Mouse (Mus musculus) spleen, postnatal 10 days (tissue): ENCODE results near the gene Gm1604a.
"Not testable (repeated sequence)": the region's sequence is repeated elsewhere in the genome, so short reads cannot be mapped to it uniquely, and the experiment has no call there.

Experiments used
- DNase-seq, 2 experiments: peaks; one replicate each; pipeline ENCODE4 v3.0.0; 2021 to 2022; ENCODE audit warnings: low spot score in 2 of 2

Gene Gm1604a

DNA sequence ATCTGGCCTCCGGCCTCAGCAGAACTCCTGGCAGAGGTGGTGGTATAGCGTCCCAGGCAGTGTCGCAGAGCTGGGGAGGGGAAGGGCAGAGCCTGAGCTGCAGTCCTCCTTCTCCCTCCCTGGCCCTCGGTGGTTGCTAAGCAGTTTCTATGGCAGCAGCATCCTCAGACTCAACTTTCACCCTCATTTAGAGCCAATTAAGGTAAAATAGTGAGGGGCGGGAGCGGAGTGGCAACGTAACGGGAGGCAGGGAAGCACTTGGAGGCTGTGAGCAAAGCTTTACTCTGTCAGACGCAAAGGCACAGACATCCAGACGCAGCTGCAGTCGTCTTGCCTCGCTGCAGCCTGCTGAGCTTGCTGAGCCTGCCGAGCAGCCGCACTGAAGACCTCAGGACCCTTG lies at the start of gene Gm1604a:
Gene Gm1604a (plus strand): TSS at position 312 of the 400 bp plus-strand sequence.
- DNase-seq = not testable (repeated sequence)

DNA sequence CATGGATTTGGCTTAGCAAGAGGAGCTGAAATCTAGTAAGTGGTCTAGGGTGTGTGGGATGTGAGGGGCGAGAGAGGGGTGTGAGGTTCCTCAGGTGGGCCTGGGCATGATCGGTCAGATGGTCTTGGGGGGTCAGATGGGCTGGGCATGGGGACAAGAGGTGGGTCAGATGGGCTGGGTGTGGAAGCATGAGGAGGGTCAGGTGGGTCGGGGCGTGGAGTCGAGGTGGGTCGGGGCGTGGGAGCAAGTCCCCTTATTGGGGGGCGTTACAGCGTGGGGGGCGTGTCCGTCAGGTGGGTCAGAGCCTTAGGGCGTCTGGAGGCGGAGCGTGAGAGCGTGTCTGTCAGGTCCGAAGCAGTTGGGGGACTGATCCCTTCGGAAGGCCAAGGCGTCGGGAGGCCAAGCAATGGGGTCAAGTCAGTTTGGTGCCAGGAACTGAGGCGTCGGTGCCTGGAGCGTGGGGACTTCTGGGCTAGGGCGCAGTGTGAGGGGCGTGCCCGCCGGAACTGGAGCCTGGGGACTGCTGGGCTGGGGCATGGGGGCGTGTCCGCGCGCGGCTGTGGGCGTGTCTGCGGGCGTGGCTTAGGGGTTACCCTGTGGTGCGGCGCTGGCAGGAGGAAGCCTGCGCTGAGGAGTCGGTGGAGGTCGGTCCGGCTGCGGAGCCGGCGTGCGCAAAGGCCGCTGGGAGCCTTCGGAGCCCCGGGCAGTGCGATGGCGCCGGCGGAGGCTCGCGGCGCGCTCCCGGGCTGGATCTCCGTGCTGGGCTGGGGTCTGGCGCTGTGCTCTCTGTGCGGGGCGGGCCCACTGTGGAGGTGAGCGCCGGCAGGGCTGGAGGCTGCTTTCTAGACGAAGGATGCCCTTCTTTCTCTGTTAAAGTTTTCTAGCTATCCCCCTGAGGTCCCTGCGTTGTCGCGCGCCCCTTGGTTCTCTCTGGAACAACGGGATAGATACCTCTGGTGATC lies 46.8 kb upstream of the Gm1604a start, which contains the start of gene Gm49721:
Gene Gm49721 (plus strand): TSS at position 618 of the 962 bp plus-strand sequence.
- DNase-seq = peak; percentile 60 to 74

DNA sequence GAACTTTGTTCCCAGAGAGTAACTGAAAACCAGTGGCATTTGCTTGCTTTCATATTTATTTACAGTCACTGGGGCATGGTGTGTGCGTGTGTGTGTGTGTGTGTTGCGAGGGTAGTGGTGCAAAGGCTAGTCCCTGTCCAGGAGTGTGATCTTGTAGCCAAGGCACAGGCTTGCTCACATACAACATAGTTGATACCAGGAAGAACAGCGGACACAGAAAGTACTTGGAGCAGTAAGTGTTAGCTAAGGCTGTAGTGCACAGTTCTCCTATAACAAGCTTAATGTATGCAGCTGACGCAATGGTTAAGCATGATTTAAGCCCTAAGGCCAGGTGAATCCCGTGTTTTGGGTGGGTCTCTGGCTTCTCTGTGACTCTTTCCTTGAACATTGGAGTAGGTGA lies 46.0 kb upstream of the Gm1604a start:
- not testable (repeated sequence) for DNase-seq

DNA sequence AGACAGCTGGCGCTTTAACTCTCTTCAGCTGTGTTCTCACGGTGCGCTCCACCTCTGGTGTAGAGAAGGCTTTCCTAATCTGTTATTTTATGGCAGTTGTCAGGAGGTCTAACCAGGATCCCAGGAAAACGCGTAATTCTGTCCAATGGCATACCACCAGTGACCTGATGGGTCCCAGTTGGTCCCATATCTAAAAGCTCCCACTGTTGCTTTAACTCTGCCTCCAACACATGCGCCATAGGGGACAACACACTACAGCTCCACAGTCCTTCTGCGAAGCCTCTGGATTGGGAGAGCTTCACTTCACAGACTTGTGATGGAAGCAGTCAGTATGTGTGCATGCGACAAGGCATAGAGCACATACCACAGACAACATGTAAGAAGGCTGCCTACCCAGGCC lies 45.2 kb upstream of the Gm1604a start:
- not testable (repeated sequence) for DNase-seq

DNA sequence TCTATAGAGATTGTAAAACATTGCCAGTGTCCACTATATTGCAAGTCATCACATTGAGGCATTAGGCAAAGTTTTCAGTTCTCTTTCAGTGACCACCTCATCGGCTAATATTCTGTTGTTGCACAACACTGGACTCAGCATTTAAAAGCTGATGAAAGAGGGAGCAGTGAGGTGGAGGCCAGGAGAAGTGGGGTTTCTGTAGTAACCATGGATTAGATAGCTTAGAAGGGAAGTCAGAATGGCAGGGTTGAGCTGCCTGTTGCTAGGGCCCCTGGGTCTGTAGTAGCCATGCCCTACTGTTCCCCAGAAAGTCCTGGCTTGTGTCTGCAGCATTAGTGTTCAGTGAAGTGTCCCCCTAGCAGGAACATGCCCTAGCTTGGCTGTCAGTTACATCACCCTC lies 39.2 kb upstream of the Gm1604a start:
- not testable (repeated sequence) for DNase-seq

DNA sequence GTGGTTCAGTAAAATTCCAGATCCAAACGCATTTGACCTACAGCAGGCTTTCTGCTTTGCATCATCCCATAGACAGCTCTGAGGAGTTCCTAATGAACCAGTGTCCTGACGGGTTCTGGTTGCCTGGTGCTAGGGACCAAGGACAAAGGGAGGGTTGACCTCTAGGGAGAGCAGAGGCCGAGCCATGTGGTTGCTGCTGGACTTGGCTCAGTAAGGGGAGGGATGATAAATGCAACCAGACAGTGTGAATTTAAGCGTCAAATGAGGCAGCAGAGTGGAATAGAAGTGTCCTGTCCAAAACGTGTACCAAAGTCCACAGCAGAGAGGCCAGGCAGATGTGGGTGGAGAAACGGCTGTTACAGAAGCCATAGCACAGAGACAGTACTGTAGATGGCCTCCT lies 29.9 kb upstream of the Gm1604a start:
- not testable (repeated sequence) for DNase-seq

DNA sequence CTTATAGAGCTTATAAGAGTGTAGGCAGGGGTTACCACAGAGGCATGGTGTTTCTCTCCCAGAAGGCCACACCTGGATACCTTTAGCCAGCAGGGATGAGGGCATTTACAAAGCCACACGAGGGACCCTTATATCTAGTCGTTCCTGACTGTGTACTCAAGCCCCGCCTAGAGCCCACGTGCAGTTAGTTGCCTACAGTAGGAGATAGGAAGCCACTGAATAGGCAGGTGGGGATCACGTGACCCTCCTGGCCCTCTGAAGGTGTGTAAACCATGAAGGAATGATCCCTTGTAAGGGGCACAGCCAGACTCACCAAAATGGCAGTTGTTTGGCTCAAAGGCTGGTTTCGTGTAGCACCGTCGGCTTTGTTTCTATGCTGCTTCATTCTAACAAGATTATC lies 28.5 kb upstream of the Gm1604a start:
- not testable (repeated sequence) for DNase-seq

DNA sequence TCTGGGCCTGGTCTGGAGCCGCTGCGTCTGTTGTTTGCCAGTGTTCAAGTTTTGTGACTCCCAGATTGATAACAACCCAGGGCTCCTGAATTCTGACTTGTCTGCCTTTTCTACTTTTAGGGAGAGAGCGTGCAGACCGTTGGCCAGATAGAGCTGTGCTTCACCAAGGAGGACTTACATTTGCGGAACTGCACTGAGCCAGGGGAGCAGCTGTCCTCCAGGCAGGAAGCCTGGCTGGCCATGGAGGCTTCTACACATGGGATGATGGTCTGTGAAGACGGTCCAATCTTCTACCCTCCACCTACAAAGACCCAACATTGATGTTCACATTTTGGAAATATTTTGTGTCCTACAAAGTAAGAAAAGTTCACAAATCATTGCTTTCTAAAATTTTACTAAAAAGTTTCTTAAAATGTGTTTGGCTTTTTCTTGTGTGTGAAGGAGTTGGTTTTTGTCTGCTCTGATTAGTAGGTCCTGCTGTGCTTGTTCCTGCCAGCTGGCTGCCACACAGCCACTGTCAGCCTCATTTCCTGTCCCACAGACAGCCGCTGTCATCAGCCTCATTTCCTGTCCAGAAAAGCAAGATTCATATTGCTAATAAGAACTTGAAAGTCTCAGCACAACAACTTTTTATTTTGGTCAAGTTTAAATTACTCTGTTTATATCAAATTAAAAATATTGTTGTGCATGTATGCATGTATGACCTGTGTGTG lies 27.4 kb upstream of the Gm1604a start:
- not testable (repeated sequence) for DNase-seq

DNA sequence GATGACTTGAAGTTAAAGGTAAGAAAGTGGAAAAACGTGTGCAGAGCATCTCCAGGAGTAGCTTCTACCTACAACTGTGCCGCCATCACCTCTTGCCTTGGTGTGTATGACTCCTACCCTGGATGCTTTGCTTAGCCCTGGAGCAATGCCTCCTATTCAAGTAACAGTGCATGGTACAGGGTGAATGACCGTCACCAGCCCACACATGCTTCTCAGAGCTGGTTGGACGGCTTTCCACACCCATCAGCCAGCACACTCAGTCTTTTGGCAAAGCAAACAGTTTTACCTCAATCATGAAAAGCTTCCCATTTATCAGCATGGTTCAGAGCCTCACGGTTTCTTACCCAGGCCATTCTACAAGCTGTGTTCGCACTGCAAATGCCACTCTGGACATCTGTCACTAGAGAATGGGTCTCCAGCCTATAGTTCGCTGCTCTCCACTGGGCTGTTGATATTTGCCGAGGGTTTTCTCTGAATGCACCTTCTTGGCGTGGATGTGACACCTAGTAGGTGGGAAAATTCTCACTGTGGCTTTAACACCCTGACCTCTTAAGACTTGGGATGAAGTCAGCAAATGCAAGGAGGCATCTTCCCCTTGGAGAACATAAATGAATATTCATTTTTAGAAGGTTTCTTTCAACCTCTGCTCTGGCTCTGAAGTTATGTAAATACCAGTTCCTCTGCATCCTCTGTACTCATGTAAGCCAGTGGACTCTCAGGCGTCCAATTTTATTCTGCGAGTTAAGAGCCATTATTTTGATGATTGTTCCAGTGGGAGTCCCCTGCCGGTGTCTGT lies 23.4 kb upstream of the Gm1604a start:
- DNase-seq = not testable (repeated sequence)

DNA sequence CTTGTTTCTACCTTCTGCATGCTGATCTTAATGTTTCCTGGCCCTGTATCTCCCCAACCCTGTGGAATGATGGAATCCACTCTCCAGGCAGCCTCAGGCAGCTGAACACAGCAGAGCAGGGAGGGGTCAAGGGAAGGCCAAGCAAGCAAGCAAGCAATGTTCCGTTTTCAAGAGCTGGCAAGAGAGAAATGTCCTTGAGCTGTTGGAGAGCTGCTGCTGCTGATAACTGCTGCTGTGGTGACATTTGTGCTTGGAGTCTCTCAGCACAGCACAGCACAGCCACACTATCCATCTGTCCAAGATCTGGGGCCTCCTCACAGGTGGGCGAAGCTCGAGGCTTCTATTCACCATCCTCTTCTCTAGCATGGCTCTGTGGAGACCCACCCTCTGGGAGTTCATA lies 22.0 kb upstream of the Gm1604a start:
- not testable (repeated sequence) for DNase-seq

DNA sequence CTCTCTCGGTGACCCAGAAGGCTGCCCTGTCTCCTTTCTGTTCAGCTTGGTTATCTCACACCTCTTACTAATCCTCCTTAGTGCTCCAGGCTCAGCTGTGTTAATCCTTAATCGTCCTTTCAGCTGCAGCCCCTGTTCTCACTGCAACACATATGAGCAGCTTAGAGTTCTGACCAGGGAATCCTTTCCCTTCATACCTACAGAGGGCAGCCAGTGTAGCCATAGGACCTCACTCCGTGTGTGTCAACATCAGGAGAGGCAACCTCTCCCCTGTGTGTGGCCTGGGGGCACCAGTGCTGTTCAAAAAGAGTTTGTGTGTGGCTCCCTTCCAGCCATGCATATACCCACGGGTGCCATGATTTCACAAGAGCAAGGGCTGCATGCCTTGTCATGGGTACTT lies 19.7 kb upstream of the Gm1604a start:
- DNase-seq = not testable (repeated sequence)

DNA sequence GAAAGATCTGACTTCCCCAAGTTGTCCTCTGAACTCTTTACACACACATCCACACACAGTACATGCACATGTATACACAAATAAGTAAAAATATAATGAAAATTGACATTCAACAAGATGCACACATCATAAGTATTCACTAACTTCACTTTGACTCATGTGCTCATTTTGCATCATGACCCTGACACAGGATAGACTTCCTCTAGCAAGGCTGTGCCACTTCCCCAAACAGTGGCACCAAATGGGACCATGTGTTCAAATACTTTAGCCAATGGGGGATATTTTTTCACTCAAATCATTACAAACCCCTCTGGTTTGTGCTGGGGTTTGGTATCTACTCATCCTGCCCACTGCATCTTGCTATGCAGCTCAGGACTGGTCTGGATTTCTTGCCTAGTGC lies 16.5 kb upstream of the Gm1604a start:
- DNase-seq = not testable (repeated sequence)

DNA sequence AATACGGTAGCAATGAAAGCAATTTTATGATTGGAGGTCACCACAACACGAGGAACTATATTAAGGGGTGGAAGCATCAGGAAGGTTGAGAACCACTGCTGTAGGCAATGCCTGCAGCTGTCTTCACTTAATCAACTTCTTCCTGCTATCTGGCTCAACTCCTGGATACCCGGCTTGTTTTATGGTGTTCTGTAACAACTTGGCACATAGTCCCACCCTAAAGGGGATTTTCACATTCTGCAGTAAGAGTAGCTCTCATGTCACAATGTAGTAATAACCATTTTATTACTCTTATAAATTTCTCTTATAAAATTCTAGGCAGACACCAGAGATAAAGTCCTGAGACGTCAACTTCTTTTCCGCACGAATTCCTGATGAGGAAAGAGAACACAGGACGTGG lies 15.9 kb upstream of the Gm1604a start:
- DNase-seq = not testable (repeated sequence)

DNA sequence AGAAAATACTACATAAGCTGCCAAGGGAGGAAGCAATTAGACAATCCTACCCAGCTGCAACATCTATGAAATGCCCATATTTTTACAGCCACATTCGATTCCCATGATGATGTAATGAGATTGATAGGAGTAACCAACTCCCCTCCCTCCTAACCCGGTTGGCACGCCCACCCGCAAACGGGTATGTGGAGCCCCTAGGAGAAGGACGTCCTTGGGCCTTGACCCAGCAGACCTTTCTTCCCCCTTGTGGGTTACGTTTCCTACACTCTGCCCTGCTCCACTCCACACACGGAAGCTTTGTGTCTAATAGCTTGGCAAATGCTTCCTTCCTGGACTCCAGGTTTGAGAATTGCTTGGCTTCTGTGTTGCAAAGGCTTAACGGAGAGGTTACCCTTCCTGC lies 15.5 kb upstream of the Gm1604a start:
- DNase-seq = not testable (repeated sequence)

DNA sequence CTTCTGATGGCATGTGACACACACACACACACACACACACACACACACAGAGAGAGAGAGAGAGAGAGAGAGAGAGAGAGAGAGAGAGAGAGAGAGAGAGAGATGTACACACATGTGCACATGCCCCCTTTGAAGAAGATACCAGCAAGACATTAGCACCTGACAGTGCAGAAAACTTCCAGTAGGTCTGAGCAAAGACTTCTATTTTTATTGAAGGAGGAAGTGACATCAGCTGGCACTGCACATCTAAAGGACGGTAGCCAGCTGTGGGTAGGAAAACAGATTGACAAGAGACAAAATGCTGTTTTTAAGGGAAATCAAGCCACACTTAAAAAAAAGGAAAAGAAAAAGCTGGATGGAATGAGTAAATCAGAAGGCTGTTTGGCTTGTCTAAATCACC lies 11.2 kb upstream of the Gm1604a start:
- not testable (repeated sequence) for DNase-seq

DNA sequence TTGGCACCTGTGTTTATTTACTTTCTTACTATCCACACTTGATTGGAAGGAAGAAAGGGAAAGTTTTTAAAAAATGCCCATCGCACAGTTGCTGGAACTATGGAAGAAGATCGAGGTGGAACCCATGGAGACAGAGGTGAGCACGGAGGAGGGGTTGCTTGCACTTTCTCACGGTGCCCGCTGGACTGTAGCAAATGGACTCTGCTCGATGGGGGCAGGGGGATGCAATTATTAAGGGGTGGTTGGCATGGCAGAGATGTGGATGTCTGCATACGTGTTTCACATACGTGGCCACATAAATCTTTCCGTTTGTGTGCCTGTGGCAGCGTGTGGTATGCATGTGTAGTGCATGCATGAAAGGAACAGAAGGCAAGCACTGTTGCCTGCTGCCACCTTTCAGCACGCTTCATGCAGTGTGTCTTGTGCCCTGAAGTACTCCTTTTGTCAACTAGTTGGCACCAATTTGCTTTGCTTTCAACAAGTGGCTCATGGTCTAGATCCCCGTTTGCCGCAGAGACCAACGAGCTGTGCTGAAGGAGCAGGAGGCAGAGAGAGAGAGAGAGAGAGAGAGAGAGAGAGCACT lies 487 bp downstream of the Gm1604a start:
- DNase-seq = not testable (repeated sequence)

DNA sequence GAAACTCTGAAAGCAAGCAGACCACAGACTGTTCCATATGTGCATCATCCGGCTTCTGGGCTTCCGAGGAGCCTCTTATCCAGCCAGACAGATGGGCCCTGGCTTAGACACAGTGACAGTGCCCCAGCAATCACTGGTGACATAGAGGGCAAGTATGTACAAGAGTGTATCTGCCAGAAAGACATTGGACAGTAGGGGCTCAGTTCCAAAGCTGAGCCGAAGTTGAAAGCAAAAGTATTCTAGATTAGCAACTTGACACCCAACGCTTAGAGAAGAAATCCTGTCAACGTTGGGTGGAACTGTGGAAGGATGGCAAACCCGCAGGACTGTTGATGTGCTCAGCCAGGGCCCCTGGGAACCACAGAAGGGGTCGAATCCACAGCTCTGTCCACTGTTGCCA lies 4.8 kb downstream of the Gm1604a start:
- DNase-seq = not testable (repeated sequence)

DNA sequence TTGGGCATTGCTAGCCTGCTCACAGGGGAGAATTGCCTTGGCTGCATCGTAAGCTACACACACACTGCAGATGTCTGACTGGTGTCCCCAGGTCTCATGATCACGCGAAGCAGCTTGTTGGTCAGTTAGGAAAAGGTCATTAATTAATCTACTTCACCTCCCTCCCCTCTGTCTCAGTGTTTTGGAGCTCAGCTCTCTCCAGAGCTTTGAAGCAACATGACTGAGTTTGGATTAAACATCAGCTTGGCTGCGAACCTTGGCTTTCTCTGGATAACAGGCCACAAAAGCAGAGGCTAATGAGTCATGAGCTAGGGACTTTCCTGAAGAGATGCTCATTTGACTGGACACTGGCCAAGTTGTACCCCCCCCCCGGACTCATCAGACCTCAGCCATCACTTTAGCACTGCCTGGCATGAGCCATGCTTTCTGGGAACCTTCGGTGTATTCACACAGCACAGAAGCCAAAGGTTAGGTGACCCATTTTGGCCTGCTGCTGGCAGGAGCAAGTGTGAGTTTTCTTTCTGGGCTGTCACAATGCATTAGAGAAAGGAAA lies 5.3 kb downstream of the Gm1604a start:
- DNase-seq = not testable (repeated sequence)

DNA sequence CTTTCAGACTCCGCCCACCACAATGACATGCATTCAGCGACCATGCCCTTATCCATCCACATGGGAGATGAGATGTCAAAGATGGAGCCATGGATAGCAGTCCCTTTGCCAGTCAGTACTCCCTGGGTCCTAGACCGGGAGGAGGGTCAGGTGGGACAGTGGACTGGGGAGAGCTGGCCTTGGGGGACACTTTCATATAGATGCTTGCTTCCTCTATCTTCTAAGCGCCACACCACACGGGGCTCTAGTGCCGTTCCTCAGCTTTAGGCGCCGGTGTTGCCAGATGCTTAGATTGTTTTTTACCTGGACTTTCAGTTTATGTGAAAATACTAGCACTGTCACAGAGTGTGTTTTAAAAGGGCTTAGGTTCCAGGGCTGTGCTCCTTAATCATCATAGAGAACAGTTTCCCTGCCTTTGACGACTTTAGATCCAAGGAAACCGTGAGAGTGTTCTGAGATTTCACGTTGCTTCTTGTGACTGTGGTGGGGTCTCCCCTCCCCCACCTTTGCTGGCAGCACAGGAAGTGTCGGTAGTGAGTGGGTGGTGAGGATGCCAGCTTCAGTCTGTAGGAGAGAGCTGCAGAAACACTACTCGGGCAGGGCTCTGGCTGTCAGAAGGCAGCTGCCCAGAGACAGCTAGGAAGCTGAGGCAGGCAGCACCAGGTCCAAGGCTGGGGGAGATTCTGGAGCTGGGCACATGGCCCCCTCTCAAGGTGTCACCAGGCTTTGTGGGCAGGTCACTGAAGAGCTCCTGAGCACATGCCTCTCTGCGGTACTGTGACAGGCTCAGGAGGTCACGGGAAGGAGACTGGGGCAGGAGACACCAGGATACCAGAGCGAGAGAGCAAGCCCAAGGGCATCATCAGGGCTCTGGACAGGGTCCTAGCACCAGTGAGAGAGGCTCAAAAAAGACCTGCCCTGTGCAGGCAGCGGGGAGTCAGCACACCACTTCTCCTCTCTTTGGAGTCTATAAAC lies 8.1 kb downstream of the Gm1604a start:
- DNase-seq = not testable (repeated sequence)
